Mouse (Mus musculus) MEL (cell line): ENCODE results near the gene Slc1a1. TPM values are rescaled to one million over a fixed set of nuclear protein-coding genes. Genes with fewer than 3 reads are reported as not detected.

ENCODE experiments used
- DNase-seq: peaks from one replicate; pipeline ENCODE4 v3.0.0; 2011; ENCODE audit warnings: low read depth, low spot score
- H3K27ac ChIP-seq: 2 replicates; pipeline ENCODE4 v1.5.1; 2012; ENCODE audit warnings: low read depth, mild to moderate bottlenecking, control low read depth, low read length, moderate library complexity; ENCODE audit not compliant: control insufficient read depth
- H3K27me3 ChIP-seq, 2 experiments: fragments of 150-350 bp in 1 of 2; sonication (generic) in 1 of 2; 2 replicates each; pipeline ENCODE4 v1.6.1; 2012; ENCODE audit warnings: low read length in 2 of 2, mild to moderate bottlenecking in 2 of 2, improper control_type of control experiment in 1 of 2, moderate library complexity in 1 of 2; ENCODE audit not compliant: insufficient read depth in 2 of 2, control insufficient read depth in 1 of 2
- H3K36me3 ChIP-seq, 2 experiments: 2 replicates each; pipeline ENCODE4 v1.6.1; 2012 to 2014; ENCODE audit warnings: low read length in 2 of 2, improper control_type of control experiment in 1 of 2, inconsistent platforms in 1 of 2, mild to moderate bottlenecking in 1 of 2; ENCODE audit not compliant: insufficient read depth in 2 of 2, control insufficient read depth in 1 of 2
- H3K4me1 ChIP-seq, 2 experiments: fragments of 150-350 bp in 1 of 2; sonication (generic) in 1 of 2; 2 replicates each; pipeline ENCODE4 v1.6.1; 2012; ENCODE audit warnings: low read length in 2 of 2, improper control_type of control experiment in 1 of 2, mild to moderate bottlenecking in 1 of 2; ENCODE audit not compliant: insufficient read depth in 2 of 2, control insufficient read depth in 1 of 2
- H3K4me3 ChIP-seq, 2 experiments: fragments of 150-350 bp in 1 of 2; sonication (generic) in 1 of 2; 2 replicates each; pipeline ENCODE4 v1.5.1; 2012; ENCODE audit warnings: low read depth in 2 of 2, low read length in 2 of 2, mild to moderate bottlenecking in 2 of 2, moderate library complexity in 2 of 2, control low read depth in 1 of 2, improper control_type of control experiment in 1 of 2; ENCODE audit not compliant: control insufficient read depth in 1 of 2, insufficient read depth in 1 of 2
- H3K79me2 ChIP-seq: 2 replicates; pipeline ENCODE4 v1.6.1; 2012; ENCODE audit warnings: mild to moderate bottlenecking, low read length, moderate library complexity; ENCODE audit not compliant: control insufficient read depth, poor library complexity, insufficient read depth
- H3K9ac ChIP-seq: 2 replicates; pipeline ENCODE4 v1.6.1; 2012; ENCODE audit warnings: low read depth, mild to moderate bottlenecking, control low read depth, low read length, moderate library complexity; ENCODE audit not compliant: control insufficient read depth, poor library complexity, severe bottlenecking
- H3K9me3 ChIP-seq: fragments of 150-350 bp; sonication (generic); replicated peaks from 2 replicates; pipeline ENCODE4 v1.6.1; 2012; ENCODE audit warnings: mild to moderate bottlenecking, low read length, improper control_type of control experiment, moderate library complexity; ENCODE audit not compliant: insufficient read depth
- BHLHE40 ChIP-seq: IDR thresholded peaks from 2 replicates; pipeline ENCODE4 v1.6.1; 2012; ENCODE audit warnings: low read depth, mild to moderate bottlenecking, inconsistent platforms, low read length, improper control_type of control experiment, borderline replicate concordance
- CHD2 ChIP-seq: IDR thresholded peaks from 2 replicates; pipeline ENCODE4 v1.6.1; 2011; ENCODE audit warnings: low read length, improper control_type of control experiment
- E2F4 ChIP-seq: IDR thresholded peaks from 2 replicates; pipeline ENCODE4 v1.6.1; 2011; ENCODE audit warnings: low read depth, low read length, improper control_type of control experiment, borderline replicate concordance
- EP300 ChIP-seq, 2 experiments: IDR thresholded peaks; 2 replicates each; pipeline ENCODE4 v1.6.1; 2011; ENCODE audit warnings: improper control_type of control experiment in 2 of 2, low read length in 2 of 2, low read depth in 1 of 2, mild to moderate bottlenecking in 1 of 2
- ETS1 ChIP-seq: IDR thresholded peaks from 2 replicates; pipeline ENCODE4 v1.6.1; 2012; ENCODE audit warnings: low read depth, mild to moderate bottlenecking, inconsistent platforms, low read length, improper control_type of control experiment, moderate library complexity
- GABPA ChIP-seq: IDR thresholded peaks from 2 replicates; pipeline ENCODE4 v1.6.1; 2012; ENCODE audit warnings: low read depth, mild to moderate bottlenecking, inconsistent platforms, low read length, improper control_type of control experiment, moderate library complexity
- KAT2A ChIP-seq: conservative IDR thresholded peaks from 2 replicates; pipeline ENCODE4 v1.6.1; 2012; ENCODE audit warnings: low read depth, low read length, improper control_type of control experiment, inconsistent platforms
- MAFK ChIP-seq: IDR thresholded peaks from 2 replicates; pipeline ENCODE4 v1.6.1; 2011; ENCODE audit warnings: low read depth, mild to moderate bottlenecking, low read length, improper control_type of control experiment, borderline replicate concordance
- MAX ChIP-seq: IDR thresholded peaks from 2 replicates; pipeline ENCODE4 v1.6.1; 2011; ENCODE audit warnings: low read length, improper control_type of control experiment
- MAZ ChIP-seq: IDR thresholded peaks from 2 replicates; pipeline ENCODE4 v1.6.1; 2012; ENCODE audit warnings: low read depth, mild to moderate bottlenecking, inconsistent platforms, low read length, improper control_type of control experiment
- MXI1 ChIP-seq: IDR thresholded peaks from 2 replicates; pipeline ENCODE4 v1.6.1; 2011; ENCODE audit warnings: mild to moderate bottlenecking, low read depth, low read length, improper control_type of control experiment
- MYB ChIP-seq: IDR thresholded peaks from 2 replicates; pipeline ENCODE4 v1.6.1; 2011; ENCODE audit warnings: mild to moderate bottlenecking, low read depth, low read length, improper control_type of control experiment
- MYC ChIP-seq: IDR thresholded peaks from 2 replicates; pipeline ENCODE4 v1.6.1; 2011; ENCODE audit warnings: low read depth, mild to moderate bottlenecking, low read length, improper control_type of control experiment, moderate library complexity
- POLR2AphosphoS2 ChIP-seq: IDR thresholded peaks from 2 replicates; pipeline ENCODE4 v1.6.1; 2011; ENCODE audit warnings: low read length, improper control_type of control experiment
- SMC3 ChIP-seq: IDR thresholded peaks from 2 replicates; pipeline ENCODE4 v1.6.1; 2011; ENCODE audit warnings: low read depth, low read length, improper control_type of control experiment
- TAL1 ChIP-seq: IDR thresholded peaks from 2 replicates; pipeline ENCODE4 v1.6.1; 2012; ENCODE audit warnings: mild to moderate bottlenecking, inconsistent platforms, low read length, moderate library complexity, mixed read lengths
- TBP ChIP-seq: IDR thresholded peaks from 2 replicates; pipeline ENCODE4 v1.8.0; 2011; ENCODE audit warnings: low read depth, low read length, improper control_type of control experiment
- TCF12 ChIP-seq: IDR thresholded peaks from 2 replicates; pipeline ENCODE4 v1.6.1; 2014; ENCODE audit warnings: low read depth, mild to moderate bottlenecking, inconsistent platforms, low read length, improper control_type of control experiment, moderate library complexity
- USF1 ChIP-seq: IDR thresholded peaks from 2 replicates; pipeline ENCODE4 v1.6.1; 2014; ENCODE audit warnings: low read depth, mild to moderate bottlenecking, inconsistent platforms, low read length, improper control_type of control experiment, moderate library complexity
- USF2 ChIP-seq, 2 experiments: IDR thresholded peaks; 2 replicates each; pipeline ENCODE4 v1.6.1; 2011 to 2012; ENCODE audit warnings: improper control_type of control experiment in 2 of 2, low read length in 2 of 2, borderline replicate concordance in 1 of 2, inconsistent platforms in 1 of 2, low read depth in 1 of 2, mild to moderate bottlenecking in 1 of 2; ENCODE audit not compliant: insufficient read depth in 1 of 2
- ZKSCAN1 ChIP-seq: IDR thresholded peaks from 2 replicates; pipeline ENCODE4 v1.6.1; 2012; ENCODE audit warnings: low read depth, mild to moderate bottlenecking, inconsistent platforms, low read length, improper control_type of control experiment, moderate library complexity
- ZNF384 ChIP-seq: IDR thresholded peaks from 2 replicates; pipeline ENCODE4 v1.6.1; 2012; ENCODE audit warnings: low read depth, mild to moderate bottlenecking, inconsistent platforms, low read length, improper control_type of control experiment
- polyA plus RNA-seq, 2 experiments: library from polyadenylated mRNA; stranded (reverse) in 1 of 2; unstranded in 1 of 2; fragments of >175 nt in 1 of 2; fragments of >200 nt in 1 of 2; gene quantifications; 2 replicates each; pipeline versions ENCODE4 v1.2.1 to v1.2.4; 2012; ENCODE audit warnings: low replicate concordance in 2 of 2, low read depth in 1 of 2; ENCODE audit not compliant: insufficient read length in 2 of 2, insufficient read depth in 1 of 2, missing spikeins in 1 of 2
- total RNA-seq: library from RNA; depleted of rRNA; stranded (reverse); fragments of 300-350 nt; gene quantifications from 2 replicates; pipeline ENCODE4 v1.2.3, GENCODE M21; 2012

Slc1a1 gene
- total and polyA plus RNA-seq, 3 experiments, result 0.07 TPM; not detected in 2

DNA sequence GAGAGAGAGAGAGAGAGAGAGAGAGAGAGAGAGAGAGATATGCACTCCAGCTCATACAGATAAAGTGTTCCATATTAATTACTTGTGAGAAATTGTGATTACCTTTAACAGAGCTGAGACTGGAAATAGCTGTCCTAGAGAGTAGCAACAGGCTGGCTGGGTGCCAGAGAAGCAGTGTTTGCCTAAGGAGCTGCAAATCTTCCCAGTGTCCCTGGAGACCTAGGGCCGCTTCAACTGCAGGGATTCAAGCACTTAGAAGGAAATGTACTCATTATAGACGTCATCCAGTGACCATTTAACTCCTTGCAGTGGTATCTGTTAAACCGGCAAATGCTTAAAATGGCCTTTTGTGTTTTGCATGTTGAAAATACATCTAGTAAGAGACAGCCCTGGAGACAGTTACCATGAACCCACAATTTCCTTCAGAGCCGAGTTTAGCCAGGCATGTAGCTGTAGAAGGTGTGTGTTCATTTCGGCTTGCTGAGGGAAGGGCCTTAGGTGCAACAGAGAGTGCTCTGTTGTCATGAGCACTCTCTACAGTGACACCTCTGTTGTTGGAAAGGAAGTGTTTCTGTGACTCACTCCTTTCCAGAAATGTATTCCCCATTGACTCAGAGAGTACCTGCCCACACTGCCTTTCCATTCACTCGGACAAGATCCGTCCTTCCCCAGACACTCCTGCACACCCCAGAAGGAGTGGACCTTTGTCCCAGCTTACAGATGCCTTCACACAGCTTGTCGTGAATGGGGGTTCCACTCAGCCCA lies 10.3 kb downstream of the Slc1a1 start:
- H3K36me3 ChIP-seq, result no peaks in the 10 kb centered on the region
- H3K27ac ChIP-seq, result no peak overlapping the region
- TF ChIP-seq BHLHE40, result no peak
- TF ChIP-seq MXI1, result no peak
- TF ChIP-seq TCF12, result no peak
- no peak for TF ChIP-seq CHD2
- TF ChIP-seq POLR2AphosphoS2, result no peak
- no peak for TF ChIP-seq MAZ
- TF ChIP-seq SMC3, result no peak
- no peaks in the 10 kb centered on the region; a peak in 1 of 4 replicates for H3K27me3 ChIP-seq
- no peaks in the 10 kb centered on the region for H3K9me3 ChIP-seq
- no peak for DNase-seq
- H3K4me1 ChIP-seq, result no peaks in the 10 kb centered on the region
- no peak overlapping the region for H3K4me3 ChIP-seq
- no peaks in the 10 kb centered on the region for H3K79me2 ChIP-seq
- H3K9ac ChIP-seq, result no peak overlapping the region

DNA sequence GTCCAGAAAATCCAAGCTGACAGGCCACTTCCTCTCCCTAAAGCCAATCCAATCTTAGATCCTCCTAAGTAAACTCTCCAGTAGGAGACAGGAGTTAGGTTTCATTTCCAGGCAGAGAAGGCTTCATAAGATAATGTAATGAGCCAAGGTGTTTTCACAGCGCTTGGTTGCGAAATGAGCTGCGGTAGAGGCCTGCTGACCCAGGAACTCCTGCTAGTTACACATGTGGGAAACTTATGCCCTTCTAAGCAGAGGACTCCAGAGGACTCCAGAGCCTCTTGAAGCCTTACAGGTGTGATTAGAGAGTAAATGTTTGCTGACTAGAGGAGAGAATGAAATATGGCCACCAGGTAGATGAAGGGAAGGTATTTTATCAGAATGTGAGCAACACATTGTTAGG lies 15.7 kb downstream of the Slc1a1 start:
- Histone ChIP-seq H3K36me3 (no peaks in the 10 kb centered on the region), H3K9ac (no peak overlapping the region), H3K79me2 (no peaks in the 10 kb centered on the region), H3K27ac (no peak overlapping the region), H3K4me1 (no peaks in the 10 kb centered on the region), H3K4me3 (no peak overlapping the region), H3K9me3 (no peaks in the 10 kb centered on the region)
- DNase-seq, result no peak
- no peak for TF ChIP-seq ZKSCAN1
- no peak for TF ChIP-seq TAL1
- no peak for TF ChIP-seq EP300 (IDR thresholded peaks at IDR 0.05; ENCODE audit: low read depth in 1 of 2, low read length in 2 of 2)
- no peak for TF ChIP-seq SMC3
- TF ChIP-seq KAT2A, result no peak
- TF ChIP-seq MAX, result no peak
- no peak for TF ChIP-seq POLR2AphosphoS2
- no peak for TF ChIP-seq ETS1
- TF ChIP-seq MYB, result no peak
- TF ChIP-seq ZNF384, result no peak
- TF ChIP-seq E2F4, result no peak
- TF ChIP-seq MAFK, result no peak
- no peak for TF ChIP-seq GABPA
- TF ChIP-seq MYC, result no peak
- TF ChIP-seq USF2 (IDR thresholded peaks at IDR 0.05; ENCODE audit: borderline replicate concordance in 1 of 2, insufficient read depth in 1 of 2, low read depth in 1 of 2, low read length in 2 of 2), result no peak
- TF ChIP-seq CHD2, result no peak
- no peak for TF ChIP-seq TBP
- no peak for TF ChIP-seq USF1
- TF ChIP-seq, all 39 proteins: peak for 0
- H3K27me3 ChIP-seq, result no peaks in the 10 kb centered on the region; a peak in 1 of 4 replicates
